Mouse (Mus musculus) embryonic stem cell, embryonic (primary cell): ENCODE measurements around the gene Ccser1.

ENCODE experiments used
- CTCF ChIA-PET, 4 experiments: fragments of 300-600 bp in 2 of 4; fragments of 350-600 bp in 2 of 4; sonication (Branson Sonifier 250); formaldehyde crosslinking; loops; one replicate each; lab custom pipeline; 2022; ENCODE audit warnings: inconsistent platforms in 2 of 4; lab: Charles Lee
- POLR2A ChIA-PET, 4 experiments: fragments of 300-600 bp in 2 of 4; fragments of 350-600 bp in 2 of 4; sonication (Branson Sonifier 250); formaldehyde crosslinking; loops; one replicate each; lab custom pipeline; 2022; ENCODE audit warnings: antibody characterized with exemption in 4 of 4, inconsistent platforms in 1 of 4; lab: Charles Lee

Gene Ccser1

DNA sequence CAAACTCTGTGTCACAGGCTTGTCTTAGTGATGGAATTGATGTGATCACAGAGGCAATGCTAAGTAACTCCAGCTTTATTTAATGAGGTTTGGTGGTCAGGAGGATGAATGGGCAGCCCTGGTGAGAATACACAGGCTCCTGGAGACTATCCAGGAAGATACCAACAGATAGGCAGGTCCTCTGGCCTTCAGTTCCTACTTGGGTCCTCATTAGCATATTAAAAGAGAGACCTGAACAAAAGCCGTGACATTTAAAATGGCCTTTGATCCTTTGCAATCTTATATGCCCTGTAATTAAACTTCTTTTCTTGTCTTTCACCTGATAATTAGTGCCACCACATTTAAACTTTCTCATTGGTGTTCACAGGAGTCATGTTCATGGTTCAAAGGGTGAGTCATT lies 83.2 kb downstream of the Ccser1 start:
- ChIA-PET CTCF (no interaction called here), POLR2A (no interaction called here)

DNA sequence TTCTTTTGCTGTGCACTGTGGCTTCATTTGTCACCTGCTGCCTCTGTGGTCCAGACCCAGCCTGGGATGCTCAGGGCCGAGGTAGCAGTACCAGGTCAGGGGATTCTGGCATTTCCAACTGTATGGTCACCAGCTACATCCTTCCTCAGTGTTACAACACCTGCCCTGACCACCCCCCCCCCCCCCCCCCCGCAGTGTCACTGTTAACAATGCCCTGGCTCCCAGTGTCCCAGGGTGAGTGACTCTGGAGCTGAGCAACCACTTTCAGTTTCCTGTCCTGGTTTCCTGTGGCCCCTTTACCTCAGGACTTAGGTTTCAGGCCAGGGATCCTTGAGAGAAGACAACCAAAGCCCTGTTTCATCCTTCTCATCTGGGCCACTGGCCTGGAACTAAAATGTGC lies 90.9 kb downstream of the Ccser1 start:
- POLR2A ChIA-PET: interaction anchor here in 1 of 4 experiments (0.5 kb wide), 1 partner anchor 258 kb away, joined by 3 read pairs; no protein-coding TSS in a partner anchor
- CTCF ChIA-PET: no interaction called here

DNA sequence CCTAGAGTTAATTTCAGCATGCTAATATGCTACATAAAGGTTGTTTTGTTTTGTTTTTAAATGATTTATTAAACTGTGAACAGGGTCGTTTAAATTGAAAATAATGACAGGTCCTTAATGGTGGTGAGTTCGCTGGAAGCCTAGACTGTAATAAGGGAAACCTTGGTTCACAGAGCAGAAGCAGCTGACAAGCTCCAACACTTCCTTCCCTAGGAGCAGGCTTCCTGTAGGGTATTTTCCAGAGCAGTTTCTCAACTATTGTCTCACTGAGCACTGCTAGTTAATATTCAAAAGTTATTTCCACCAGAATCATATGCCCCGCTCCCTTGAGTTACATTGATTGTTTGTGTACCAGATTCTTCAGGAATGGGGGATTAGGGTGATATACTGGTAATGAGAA lies 93.3 kb downstream of the Ccser1 start:
- CTCF ChIA-PET: no interaction called here
- POLR2A ChIA-PET: no interaction called here

DNA sequence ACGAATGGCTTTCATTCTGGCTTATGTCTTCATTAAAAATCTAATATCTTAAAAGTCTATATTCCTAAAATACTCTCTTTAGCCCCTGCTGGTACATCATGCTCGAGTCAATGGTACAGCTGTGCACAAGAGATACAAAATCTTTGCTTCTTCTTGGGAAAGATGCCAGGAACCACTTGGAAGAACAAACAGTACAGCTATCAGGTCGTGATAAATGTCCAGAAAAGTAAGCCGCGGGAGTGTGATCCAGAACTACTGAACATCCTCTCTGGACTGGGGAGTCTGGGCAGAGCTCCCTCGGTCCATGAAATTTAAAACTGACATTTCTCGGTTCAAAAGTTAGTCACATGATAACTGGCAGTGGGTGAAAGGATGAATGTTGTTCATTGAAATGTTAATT lies 99.4 kb downstream of the Ccser1 start:
- POLR2A ChIA-PET: no interaction called here
- CTCF ChIA-PET: no interaction called here

DNA sequence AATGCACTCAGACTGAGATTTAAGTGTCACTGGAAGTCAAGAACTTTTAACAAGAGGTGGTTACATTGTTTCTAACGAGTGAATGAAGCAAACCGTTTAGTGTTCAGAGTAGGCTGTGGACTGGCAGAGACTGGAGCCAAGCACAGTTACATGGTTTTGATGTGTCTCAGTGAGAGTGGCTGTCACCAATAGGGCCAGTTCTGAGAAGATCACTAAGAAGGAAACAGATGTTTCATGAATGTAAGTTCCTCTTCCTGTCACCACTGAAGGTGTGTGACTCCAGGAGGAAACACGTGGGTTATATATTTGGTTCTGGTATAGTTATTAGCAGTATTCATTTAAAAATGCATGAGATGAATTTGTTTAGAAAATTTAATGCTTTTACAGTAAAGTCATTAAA lies 112.8 kb downstream of the Ccser1 start:
- POLR2A ChIA-PET: no interaction called here

DNA sequence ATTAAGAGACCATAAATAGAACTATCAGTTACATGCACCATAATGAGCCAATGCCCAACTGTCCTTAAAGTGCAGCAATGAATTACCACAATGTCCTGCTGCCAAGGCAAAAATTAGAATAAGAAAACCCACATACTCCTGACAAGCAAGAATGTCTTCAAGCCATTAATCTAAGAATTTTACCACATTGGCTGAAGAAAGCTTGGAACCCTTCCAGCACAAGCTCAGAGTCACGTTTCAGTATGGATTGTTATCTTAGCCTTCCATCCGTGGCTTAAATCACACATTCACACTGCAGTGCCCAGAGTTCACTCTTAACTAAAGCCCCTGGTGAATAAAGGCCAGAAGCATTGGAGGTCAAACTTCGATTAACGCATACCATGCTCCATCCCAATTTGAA lies 115.4 kb downstream of the Ccser1 start:
- ChIA-PET CTCF (interaction anchor here in 1 of 4 experiments (1.1 kb wide), 1 partner anchor 16 kb away, joined by 3 read pairs; no protein-coding TSS in a partner anchor), POLR2A (interaction anchor here in 1 of 4 experiments (0.7 kb wide), 1 partner anchor 20 kb away, joined by 3 read pairs; no protein-coding TSS in a partner anchor)

More for the DNA sequence above, 112.8 kb downstream of the Ccser1 start:
- CTCF ChIA-PET: no interaction called here

DNA sequence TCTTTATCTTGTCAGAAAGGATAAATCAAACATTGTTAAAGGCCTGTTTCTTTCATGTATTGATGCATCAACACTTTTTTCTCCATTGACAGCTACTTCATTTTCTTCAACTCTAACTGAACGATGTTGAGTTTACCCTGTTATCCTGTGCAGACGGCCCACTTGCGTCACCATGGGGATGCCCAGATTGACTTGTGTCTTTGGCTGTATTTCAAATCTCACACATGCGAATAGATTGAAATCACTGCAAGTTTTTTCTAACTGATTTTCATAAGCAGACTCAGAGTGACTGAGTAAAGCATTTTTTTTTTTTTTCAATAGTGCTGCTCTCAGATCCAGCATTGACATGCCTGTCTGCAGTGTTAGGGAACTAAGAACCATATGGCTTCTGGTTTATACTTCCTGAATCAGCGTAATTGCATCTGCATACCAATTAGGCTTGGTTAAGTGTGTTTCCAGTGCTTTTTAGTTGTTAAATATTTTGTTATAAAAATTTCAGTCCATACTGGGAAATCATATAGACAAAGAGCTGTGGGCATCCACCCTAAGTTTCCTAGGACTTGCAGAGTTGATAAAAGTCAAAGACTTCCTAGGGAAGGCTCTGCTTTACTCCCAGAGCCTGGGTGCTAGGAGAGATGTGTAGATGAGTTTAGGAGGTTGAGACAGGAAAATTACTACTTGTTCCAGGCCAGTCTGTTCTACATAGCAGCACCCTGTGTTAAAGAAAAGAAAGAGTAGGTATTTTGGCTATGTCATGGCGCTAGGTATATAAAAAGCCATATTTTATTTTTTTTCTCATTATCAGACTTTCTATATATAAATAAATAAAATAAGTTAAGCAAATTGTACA lies 116.3 kb downstream of the Ccser1 start:
- ChIA-PET CTCF (interaction anchor here in 1 of 4 experiments (1.1 kb wide), 1 partner anchor 16 kb away, joined by 3 read pairs; no protein-coding TSS in a partner anchor), POLR2A (interaction anchor here in 1 of 4 experiments (0.7 kb wide), 1 partner anchor 19 kb away, joined by 3 read pairs; no protein-coding TSS in a partner anchor)

DNA sequence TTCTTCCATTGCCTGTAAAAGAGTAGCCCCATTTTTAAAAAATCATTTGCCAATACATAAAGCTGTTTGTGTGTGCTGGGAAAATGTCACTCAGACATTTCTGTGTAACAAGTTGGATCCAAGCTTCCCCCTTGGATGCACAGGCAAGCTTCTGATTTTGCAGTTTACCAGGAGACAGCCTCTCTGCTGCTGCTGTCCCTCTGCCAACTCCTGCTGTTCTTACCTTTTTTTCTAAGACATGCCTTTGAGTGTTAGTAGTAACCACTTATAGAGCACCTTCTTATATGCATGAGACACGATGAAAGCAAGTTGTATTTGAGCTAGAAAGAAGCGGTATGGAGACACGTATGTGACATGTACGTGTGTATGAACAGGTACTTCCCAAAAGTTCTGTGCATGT lies 120.3 kb downstream of the Ccser1 start:
- CTCF ChIA-PET: interaction anchor here in 2 of 4 experiments (0.7 to 1.1 kb wide), 3 partner anchors 11 to 238 kb away, joined by 3 read pairs; no protein-coding TSS in a partner anchor
- POLR2A ChIA-PET: interaction anchor here in 1 of 4 experiments (1.0 kb wide), 1 partner anchor 50 kb away, joined by 3 read pairs; no protein-coding TSS in a partner anchor

DNA sequence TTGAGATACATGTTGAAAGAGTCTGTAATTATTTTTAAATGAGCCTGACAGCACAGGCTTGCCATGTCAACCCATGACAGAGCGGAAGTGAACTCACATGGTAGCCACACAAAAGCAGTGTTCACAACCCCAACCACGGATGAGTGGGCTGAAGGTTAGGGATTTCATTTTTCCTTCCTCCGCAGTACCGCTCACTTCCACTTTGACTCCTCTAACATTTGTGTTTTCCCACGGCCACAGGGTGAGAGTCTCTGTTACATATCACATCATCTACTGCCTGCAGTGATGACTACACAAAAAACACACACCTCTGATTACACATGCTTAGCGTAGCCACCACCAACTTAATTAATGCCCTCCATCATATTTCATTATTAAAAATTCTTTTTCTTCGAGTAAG lies 120.9 kb downstream of the Ccser1 start:
- CTCF ChIA-PET: interaction anchor here in 1 of 4 experiments (1.1 kb wide), 1 partner anchor 11 kb away, joined by 3 read pairs; no protein-coding TSS in a partner anchor
- POLR2A ChIA-PET: no interaction called here

DNA sequence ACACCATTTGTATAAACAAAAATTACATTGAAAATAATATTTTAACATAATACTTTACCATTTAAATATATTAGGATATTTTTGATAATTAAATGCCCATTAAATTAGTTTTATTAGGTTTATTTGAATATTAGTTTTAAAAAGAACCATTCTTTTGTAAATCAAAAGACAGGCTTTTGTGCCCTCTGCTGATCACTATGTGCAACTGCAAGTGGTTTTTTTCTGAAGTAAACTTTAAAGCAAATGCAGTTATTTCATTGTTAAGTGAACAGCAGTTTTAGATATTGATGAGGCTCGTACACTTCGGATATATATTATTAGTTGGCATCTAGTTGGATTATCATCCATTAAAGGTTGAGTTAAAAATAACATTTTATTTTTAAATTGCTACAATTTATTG lies 121.5 kb downstream of the Ccser1 start:
- ChIA-PET CTCF (no interaction called here), POLR2A (no interaction called here)

DNA sequence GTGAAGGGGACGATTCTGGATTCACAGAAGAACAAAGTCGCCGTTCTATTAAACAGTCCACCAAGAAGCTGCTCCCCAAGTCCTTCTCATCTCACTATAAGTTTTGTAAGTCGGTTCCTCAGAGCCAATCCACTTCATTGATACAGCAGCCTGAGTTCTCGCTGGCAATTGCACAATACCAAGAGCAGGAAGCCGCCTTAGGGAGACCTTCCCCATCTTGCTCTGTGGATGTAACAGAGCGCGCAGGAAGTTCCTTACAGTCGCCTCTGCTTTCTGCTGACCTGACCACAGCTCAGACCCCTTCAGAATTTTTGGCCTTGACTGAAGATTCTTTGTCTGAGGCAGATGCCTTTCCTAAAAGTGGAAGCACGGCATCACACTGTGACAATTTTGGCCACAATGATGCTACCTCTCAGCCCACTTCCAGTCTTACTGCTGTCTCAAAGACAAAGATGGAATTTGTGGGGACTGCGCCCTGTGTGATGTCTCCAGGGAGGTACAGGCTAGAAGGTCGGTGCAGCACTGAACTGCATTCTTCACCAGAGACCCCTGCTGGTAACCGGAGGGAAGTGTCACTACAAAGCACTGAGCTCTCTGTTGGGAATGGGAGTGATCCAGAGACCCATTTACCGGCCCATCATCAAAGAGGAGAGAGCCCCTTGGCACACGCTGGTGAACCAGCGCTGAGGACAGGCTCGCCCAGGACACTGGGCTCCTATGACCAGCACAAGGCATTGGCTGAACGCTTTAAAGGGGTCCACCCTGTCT lies 131.4 kb downstream of the Ccser1 start:
- ChIA-PET CTCF (interaction anchor here (0.6 to 1.7 kb wide), 13 partner anchors 10 to 482 kb away, joined by 3 to 7 read pairs (median 3); partner anchors contain the start of gene Snca (in 1 of the 4)), POLR2A (interaction anchor here in 2 of 4 experiments (0.5 to 0.6 kb wide), 2 partner anchors 25 to 308 kb away, joined by 3 to 4 read pairs; no protein-coding TSS in a partner anchor)

DNA sequence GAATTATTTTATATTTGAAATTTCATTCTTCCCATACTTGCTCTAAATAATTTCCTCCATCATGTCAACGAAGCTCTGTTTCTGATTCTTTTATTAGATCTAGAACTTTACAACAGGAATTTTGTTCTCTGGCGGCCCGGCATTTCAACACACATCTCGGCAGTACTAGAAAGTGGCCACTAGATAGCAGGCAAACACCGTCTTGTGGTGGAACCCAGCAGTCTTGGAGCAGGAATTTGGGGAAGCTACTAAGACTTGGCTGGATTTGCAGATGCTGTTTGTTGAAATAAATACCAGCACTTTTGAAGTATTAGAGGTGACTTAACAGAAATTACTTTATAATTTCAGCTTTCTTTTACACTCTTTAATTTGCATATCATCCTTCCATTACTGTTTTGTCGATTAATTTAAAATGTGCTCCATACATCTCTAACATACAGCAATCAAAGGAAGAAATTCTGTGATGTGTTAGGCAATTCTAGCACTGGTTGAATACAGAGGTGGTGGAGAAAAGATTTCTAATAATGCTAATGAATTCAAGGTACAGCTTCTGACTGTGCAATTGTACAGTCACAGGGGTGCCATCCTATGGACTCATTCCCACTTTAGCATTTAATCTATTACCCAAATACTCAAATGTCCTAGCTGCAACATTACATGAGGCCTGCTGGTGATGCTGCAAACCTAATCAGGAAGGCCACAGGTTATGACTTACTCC lies 135.9 kb downstream of the Ccser1 start:
- ChIA-PET CTCF (interaction anchor here in 1 of 4 experiments (0.6 to 1.6 kb wide), 4 partner anchors 29 to 853 kb away, joined by 3 read pairs; no protein-coding TSS in a partner anchor), POLR2A (interaction anchor here in 1 of 4 experiments (0.6 kb wide), 1 partner anchor 20 kb away, joined by 3 read pairs; no protein-coding TSS in a partner anchor)

DNA sequence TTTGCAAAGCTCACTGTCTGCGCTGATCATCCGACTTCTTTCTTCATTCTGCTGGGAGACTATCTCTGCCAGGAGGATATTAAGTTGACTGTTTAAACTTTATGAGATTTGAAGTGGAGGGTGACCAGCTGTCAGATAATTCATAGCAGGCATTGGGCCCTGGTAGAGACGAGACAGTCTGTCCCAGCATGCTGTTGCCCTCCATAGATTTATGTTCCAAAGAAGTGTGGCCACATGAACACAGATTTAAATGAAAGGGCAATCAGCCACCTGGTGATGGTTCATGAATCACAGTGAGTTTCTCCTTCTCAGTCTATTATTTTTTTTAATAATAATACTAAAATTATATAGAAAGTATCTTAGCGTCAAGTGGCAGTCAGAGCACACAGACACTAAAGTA lies 140.7 kb downstream of the Ccser1 start:
- ChIA-PET POLR2A (no interaction called here), CTCF (interaction anchor here in 1 of 4 experiments (1.3 kb wide), 1 partner anchor 9 kb away, joined by 6 read pairs; no protein-coding TSS in a partner anchor)

DNA sequence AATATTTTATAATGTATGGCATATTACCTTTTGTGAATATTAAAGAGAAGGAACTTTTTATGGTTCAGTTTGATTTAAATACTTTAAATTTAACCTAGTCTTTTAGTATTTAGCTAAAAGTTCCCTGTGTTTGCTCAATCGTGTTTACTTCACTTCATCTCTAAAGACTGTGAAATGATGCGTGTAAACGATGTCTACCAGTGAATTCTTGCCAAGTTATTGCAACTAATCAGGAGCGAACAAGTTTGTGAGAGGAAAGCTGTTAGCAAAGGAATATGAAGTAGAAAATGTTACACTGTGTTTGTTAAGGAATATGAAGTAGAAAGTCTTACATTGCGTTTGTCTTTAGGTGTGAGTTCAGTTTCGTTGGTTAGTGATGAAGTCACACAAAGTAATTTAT lies 142.2 kb downstream of the Ccser1 start:
- ChIA-PET CTCF (interaction anchor here in 2 of 4 experiments (1.0 to 1.3 kb wide), 2 partner anchors 10 to 11 kb away, joined by 3 to 6 read pairs; no protein-coding TSS in a partner anchor), POLR2A (no interaction called here)

DNA sequence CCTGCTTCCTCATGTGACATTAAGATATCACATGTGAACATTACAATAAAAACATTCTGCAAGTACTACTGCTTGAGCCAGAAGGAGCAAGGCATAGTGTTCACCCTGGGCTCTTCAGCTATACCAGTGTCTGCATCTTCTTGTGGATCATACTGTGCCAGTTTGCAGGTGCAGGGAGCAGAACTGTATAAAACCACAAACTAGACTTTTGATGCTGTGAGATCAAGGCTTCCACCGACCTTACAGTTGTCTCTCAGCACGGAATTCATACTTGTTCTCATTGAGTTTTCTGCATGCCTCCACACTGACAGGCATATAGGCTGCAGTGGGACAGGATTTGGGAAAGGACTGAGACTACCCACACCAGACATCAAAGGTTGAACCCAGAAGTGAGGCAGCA lies 146.0 kb downstream of the Ccser1 start:
- POLR2A ChIA-PET: no interaction called here
- CTCF ChIA-PET: interaction anchor here in 1 of 4 experiments (1.3 kb wide), 1 partner anchor 15 kb away, joined by 3 read pairs; no protein-coding TSS in a partner anchor

DNA sequence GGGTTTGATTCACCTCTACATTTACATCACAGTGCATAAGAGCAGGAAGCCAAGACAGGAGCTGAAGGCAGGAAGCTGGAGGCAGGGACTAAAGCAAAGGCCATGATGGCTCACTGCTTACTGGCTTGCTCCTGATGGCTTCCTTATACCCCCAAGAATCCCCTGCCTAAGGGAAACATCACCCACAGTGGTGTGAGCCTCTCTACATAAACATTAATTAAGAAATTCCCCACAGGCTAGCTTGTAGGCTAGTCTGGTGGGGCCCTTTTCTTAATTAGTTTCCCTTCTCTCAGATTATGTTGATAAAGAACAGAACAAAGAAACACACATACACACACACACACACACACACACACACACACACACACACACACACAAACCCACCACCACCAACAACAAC lies 148.9 kb downstream of the Ccser1 start:
- POLR2A ChIA-PET: no interaction called here
- CTCF ChIA-PET: interaction anchor here in 2 of 4 experiments (0.6 to 1.1 kb wide), 2 partner anchors 17 to 168 kb away, joined by 3 to 4 read pairs; no protein-coding TSS in a partner anchor

DNA sequence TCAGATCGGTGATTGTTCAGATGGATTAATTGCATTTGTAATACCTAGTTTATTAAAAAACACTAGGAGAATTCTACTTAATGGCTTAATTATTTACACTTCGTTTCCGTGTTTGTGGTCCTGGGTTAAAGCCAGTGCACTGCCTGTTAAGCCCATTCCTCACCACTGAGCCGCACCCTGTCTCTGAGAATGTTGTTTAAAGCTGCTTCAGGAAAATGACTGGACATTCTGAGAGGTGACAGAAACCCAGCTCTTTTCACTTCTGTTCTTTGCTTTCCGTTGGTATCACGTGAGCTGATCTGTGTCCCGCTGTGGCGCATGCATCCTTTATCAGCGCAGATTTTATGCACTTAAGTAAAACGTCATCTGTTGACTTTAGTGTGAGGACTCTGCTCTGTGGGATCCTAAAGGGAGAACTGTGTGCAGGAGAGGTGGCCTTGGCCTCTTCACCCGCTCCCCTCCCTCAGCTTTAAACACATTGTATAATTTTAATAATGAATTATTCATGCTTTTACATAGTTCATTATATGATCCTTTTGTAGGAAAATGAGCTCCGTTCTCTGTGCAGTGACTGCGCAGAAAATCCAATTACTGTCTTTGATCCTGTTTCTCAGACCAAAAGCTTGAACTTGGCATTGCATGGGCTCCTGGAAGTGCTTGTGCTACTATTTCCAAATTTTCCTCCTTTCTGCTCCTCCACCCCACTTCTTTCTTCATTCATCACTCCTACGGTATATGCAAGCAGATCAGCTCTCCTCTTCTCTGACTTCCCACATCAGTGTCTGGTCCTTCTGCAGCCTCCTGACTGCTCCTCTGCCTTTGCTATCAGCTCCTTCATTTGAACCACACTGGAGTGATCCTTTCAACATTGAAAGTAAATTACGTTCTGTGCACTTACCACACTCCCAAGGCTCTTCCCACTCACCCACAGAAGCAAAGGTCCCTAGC lies 149.7 kb downstream of the Ccser1 start:
- CTCF ChIA-PET: interaction anchor here in 1 of 4 experiments (1.1 kb wide), 1 partner anchor 18 kb away, joined by 4 read pairs; no protein-coding TSS in a partner anchor
- POLR2A ChIA-PET: interaction anchor here in 1 of 4 experiments (0.6 kb wide), 1 partner anchor 42 kb away, joined by 4 read pairs; no protein-coding TSS in a partner anchor
